Mouse (Mus musculus) MEL (cell line): ENCODE results near the gene P3h4. TPM values are rescaled to one million over a fixed set of nuclear protein-coding genes. Genes with fewer than 3 reads are reported as not detected.

ENCODE experiments used
- DNase-seq: peaks from one replicate; pipeline ENCODE4 v3.0.0; 2011; ENCODE audit warnings: low read depth, low spot score
- H3K27ac ChIP-seq: 2 replicates; pipeline ENCODE4 v1.5.1; 2012; ENCODE audit warnings: low read depth, mild to moderate bottlenecking, control low read depth, low read length, moderate library complexity; ENCODE audit not compliant: control insufficient read depth
- H3K27me3 ChIP-seq, 2 experiments: fragments of 150-350 bp in 1 of 2; sonication (generic) in 1 of 2; 2 replicates each; pipeline ENCODE4 v1.6.1; 2012; ENCODE audit warnings: low read length in 2 of 2, mild to moderate bottlenecking in 2 of 2, improper control_type of control experiment in 1 of 2, moderate library complexity in 1 of 2; ENCODE audit not compliant: insufficient read depth in 2 of 2, control insufficient read depth in 1 of 2
- H3K36me3 ChIP-seq, 2 experiments: 2 replicates each; pipeline ENCODE4 v1.6.1; 2012 to 2014; ENCODE audit warnings: low read length in 2 of 2, improper control_type of control experiment in 1 of 2, inconsistent platforms in 1 of 2, mild to moderate bottlenecking in 1 of 2; ENCODE audit not compliant: insufficient read depth in 2 of 2, control insufficient read depth in 1 of 2
- H3K4me1 ChIP-seq, 2 experiments: fragments of 150-350 bp in 1 of 2; sonication (generic) in 1 of 2; 2 replicates each; pipeline ENCODE4 v1.6.1; 2012; ENCODE audit warnings: low read length in 2 of 2, improper control_type of control experiment in 1 of 2, mild to moderate bottlenecking in 1 of 2; ENCODE audit not compliant: insufficient read depth in 2 of 2, control insufficient read depth in 1 of 2
- H3K4me3 ChIP-seq, 2 experiments: fragments of 150-350 bp in 1 of 2; sonication (generic) in 1 of 2; 2 replicates each; pipeline ENCODE4 v1.5.1; 2012; ENCODE audit warnings: low read depth in 2 of 2, low read length in 2 of 2, mild to moderate bottlenecking in 2 of 2, moderate library complexity in 2 of 2, control low read depth in 1 of 2, improper control_type of control experiment in 1 of 2; ENCODE audit not compliant: control insufficient read depth in 1 of 2, insufficient read depth in 1 of 2
- H3K79me2 ChIP-seq: 2 replicates; pipeline ENCODE4 v1.6.1; 2012; ENCODE audit warnings: mild to moderate bottlenecking, low read length, moderate library complexity; ENCODE audit not compliant: control insufficient read depth, poor library complexity, insufficient read depth
- H3K9ac ChIP-seq: 2 replicates; pipeline ENCODE4 v1.6.1; 2012; ENCODE audit warnings: low read depth, mild to moderate bottlenecking, control low read depth, low read length, moderate library complexity; ENCODE audit not compliant: control insufficient read depth, poor library complexity, severe bottlenecking
- H3K9me3 ChIP-seq: fragments of 150-350 bp; sonication (generic); replicated peaks from 2 replicates; pipeline ENCODE4 v1.6.1; 2012; ENCODE audit warnings: mild to moderate bottlenecking, low read length, improper control_type of control experiment, moderate library complexity; ENCODE audit not compliant: insufficient read depth
- BHLHE40 ChIP-seq: IDR thresholded peaks from 2 replicates; pipeline ENCODE4 v1.6.1; 2012; ENCODE audit warnings: low read depth, mild to moderate bottlenecking, inconsistent platforms, low read length, improper control_type of control experiment, borderline replicate concordance
- CHD1 ChIP-seq: IDR thresholded peaks from 2 replicates; pipeline ENCODE4 v1.6.1; 2012; ENCODE audit warnings: low read depth, mild to moderate bottlenecking, inconsistent platforms, low read length, improper control_type of control experiment
- CHD2 ChIP-seq: IDR thresholded peaks from 2 replicates; pipeline ENCODE4 v1.6.1; 2011; ENCODE audit warnings: low read length, improper control_type of control experiment
- CTCF ChIP-seq, 3 experiments: IDR thresholded peaks in 2 of 3; conservative IDR thresholded peaks in 1 of 3; 2 replicates each; pipeline ENCODE4 v1.5.1; 2011 to 2012; ENCODE audit warnings: low read length in 3 of 3, low read depth in 2 of 3, mild to moderate bottlenecking in 2 of 3, improper control_type of control experiment in 1 of 3, inconsistent platforms in 1 of 3, mixed read lengths in 1 of 3, moderate library complexity in 1 of 3; ENCODE audit not compliant: control insufficient read depth in 1 of 3, insufficient read depth in 1 of 3, poor library complexity in 1 of 3, severe bottlenecking in 1 of 3
- E2F4 ChIP-seq: IDR thresholded peaks from 2 replicates; pipeline ENCODE4 v1.6.1; 2011; ENCODE audit warnings: low read depth, low read length, improper control_type of control experiment, borderline replicate concordance
- ELF1 ChIP-seq: IDR thresholded peaks from 2 replicates; pipeline ENCODE4 v1.6.1; 2014; ENCODE audit warnings: low read depth, mild to moderate bottlenecking, inconsistent platforms, low read length, improper control_type of control experiment, moderate library complexity
- ETS1 ChIP-seq: IDR thresholded peaks from 2 replicates; pipeline ENCODE4 v1.6.1; 2012; ENCODE audit warnings: low read depth, mild to moderate bottlenecking, inconsistent platforms, low read length, improper control_type of control experiment, moderate library complexity
- GABPA ChIP-seq: IDR thresholded peaks from 2 replicates; pipeline ENCODE4 v1.6.1; 2012; ENCODE audit warnings: low read depth, mild to moderate bottlenecking, inconsistent platforms, low read length, improper control_type of control experiment, moderate library complexity
- GATA1 ChIP-seq: IDR thresholded peaks from 2 replicates; pipeline ENCODE4 v1.6.1; 2011; ENCODE audit warnings: low read depth, low read length, improper control_type of control experiment
- HCFC1 ChIP-seq: IDR thresholded peaks from 2 replicates; pipeline ENCODE4 v1.6.1; 2012; ENCODE audit warnings: low read depth, mild to moderate bottlenecking, inconsistent platforms, low read length, improper control_type of control experiment, moderate library complexity
- KAT2A ChIP-seq: conservative IDR thresholded peaks from 2 replicates; pipeline ENCODE4 v1.6.1; 2012; ENCODE audit warnings: low read depth, low read length, improper control_type of control experiment, inconsistent platforms
- MAFK ChIP-seq: IDR thresholded peaks from 2 replicates; pipeline ENCODE4 v1.6.1; 2011; ENCODE audit warnings: low read depth, mild to moderate bottlenecking, low read length, improper control_type of control experiment, borderline replicate concordance
- MEF2A ChIP-seq: IDR thresholded peaks from 2 replicates; pipeline ENCODE4 v1.6.1; 2014; ENCODE audit warnings: low read depth, mild to moderate bottlenecking, inconsistent platforms, low read length, improper control_type of control experiment; ENCODE audit not compliant: poor library complexity, insufficient replicate concordance, severe bottlenecking; ENCODE audit errors: extremely low read depth
- MXI1 ChIP-seq: IDR thresholded peaks from 2 replicates; pipeline ENCODE4 v1.6.1; 2011; ENCODE audit warnings: mild to moderate bottlenecking, low read depth, low read length, improper control_type of control experiment
- MYB ChIP-seq: IDR thresholded peaks from 2 replicates; pipeline ENCODE4 v1.6.1; 2011; ENCODE audit warnings: mild to moderate bottlenecking, low read depth, low read length, improper control_type of control experiment
- NELFE ChIP-seq: IDR thresholded peaks from 2 replicates; pipeline ENCODE4 v1.6.1; 2011; ENCODE audit warnings: low read depth, low read length, improper control_type of control experiment
- POLR2A ChIP-seq, 2 experiments: IDR thresholded peaks; 2 replicates each; pipeline ENCODE4 v1.6.1; 2011 to 2012; ENCODE audit warnings: low read length in 2 of 2, mild to moderate bottlenecking in 2 of 2, control low read depth in 1 of 2, improper control_type of control experiment in 1 of 2, low read depth in 1 of 2, moderate library complexity in 1 of 2; ENCODE audit not compliant: control insufficient read depth in 1 of 2, insufficient read depth in 1 of 2, poor library complexity in 1 of 2
- POLR2AphosphoS5 ChIP-seq: IDR thresholded peaks from 2 replicates; pipeline ENCODE4 v1.6.1; 2012; ENCODE audit warnings: low read depth, borderline replicate concordance, mild to moderate bottlenecking, inconsistent platforms, low read length, moderate library complexity, mixed read lengths
- RAD21 ChIP-seq: IDR thresholded peaks from 2 replicates; pipeline ENCODE4 v1.6.1; 2011; ENCODE audit warnings: mild to moderate bottlenecking, low read depth, low read length, improper control_type of control experiment
- RCOR1 ChIP-seq: IDR thresholded peaks from 2 replicates; pipeline ENCODE4 v1.6.1; 2012; ENCODE audit warnings: low read depth, mild to moderate bottlenecking, inconsistent platforms, low read length, improper control_type of control experiment
- SIN3A ChIP-seq: IDR thresholded peaks from 2 replicates; pipeline ENCODE4 v1.6.1; 2012; ENCODE audit warnings: low read length, improper control_type of control experiment, inconsistent platforms
- SMC3 ChIP-seq: IDR thresholded peaks from 2 replicates; pipeline ENCODE4 v1.6.1; 2011; ENCODE audit warnings: low read depth, low read length, improper control_type of control experiment
- TAL1 ChIP-seq: IDR thresholded peaks from 2 replicates; pipeline ENCODE4 v1.6.1; 2012; ENCODE audit warnings: mild to moderate bottlenecking, inconsistent platforms, low read length, moderate library complexity, mixed read lengths
- UBTF ChIP-seq: IDR thresholded peaks from 2 replicates; pipeline ENCODE4 v1.6.1; 2012; ENCODE audit warnings: low read depth, mild to moderate bottlenecking, inconsistent platforms, low read length, improper control_type of control experiment, moderate library complexity, borderline replicate concordance; ENCODE audit not compliant: insufficient read depth
- USF1 ChIP-seq: IDR thresholded peaks from 2 replicates; pipeline ENCODE4 v1.6.1; 2014; ENCODE audit warnings: low read depth, mild to moderate bottlenecking, inconsistent platforms, low read length, improper control_type of control experiment, moderate library complexity
- USF2 ChIP-seq, 2 experiments: IDR thresholded peaks; 2 replicates each; pipeline ENCODE4 v1.6.1; 2011 to 2012; ENCODE audit warnings: improper control_type of control experiment in 2 of 2, low read length in 2 of 2, borderline replicate concordance in 1 of 2, inconsistent platforms in 1 of 2, low read depth in 1 of 2, mild to moderate bottlenecking in 1 of 2; ENCODE audit not compliant: insufficient read depth in 1 of 2
- ZC3H11A ChIP-seq: IDR thresholded peaks from 2 replicates; pipeline ENCODE4 v1.6.1; 2012; ENCODE audit warnings: low read depth, mild to moderate bottlenecking, inconsistent platforms, low read length, improper control_type of control experiment
- ZKSCAN1 ChIP-seq: IDR thresholded peaks from 2 replicates; pipeline ENCODE4 v1.6.1; 2012; ENCODE audit warnings: low read depth, mild to moderate bottlenecking, inconsistent platforms, low read length, improper control_type of control experiment, moderate library complexity
- ZMIZ1 ChIP-seq: IDR thresholded peaks from 2 replicates; pipeline ENCODE4 v1.6.1; 2012; ENCODE audit warnings: low read depth, mild to moderate bottlenecking, inconsistent platforms, low read length, improper control_type of control experiment, moderate library complexity
- polyA plus RNA-seq, 2 experiments: library from polyadenylated mRNA; stranded (reverse) in 1 of 2; unstranded in 1 of 2; fragments of >175 nt in 1 of 2; fragments of >200 nt in 1 of 2; gene quantifications; 2 replicates each; pipeline versions ENCODE4 v1.2.1 to v1.2.4; 2012; ENCODE audit warnings: low replicate concordance in 2 of 2, low read depth in 1 of 2; ENCODE audit not compliant: insufficient read length in 2 of 2, insufficient read depth in 1 of 2, missing spikeins in 1 of 2
- total RNA-seq: library from RNA; depleted of rRNA; stranded (reverse); fragments of 300-350 nt; gene quantifications from 2 replicates; pipeline ENCODE4 v1.2.3, GENCODE M21; 2012

Gene P3h4
- total and polyA plus RNA-seq, 3 experiments = 0.88 TPM; not detected in 2

DNA sequence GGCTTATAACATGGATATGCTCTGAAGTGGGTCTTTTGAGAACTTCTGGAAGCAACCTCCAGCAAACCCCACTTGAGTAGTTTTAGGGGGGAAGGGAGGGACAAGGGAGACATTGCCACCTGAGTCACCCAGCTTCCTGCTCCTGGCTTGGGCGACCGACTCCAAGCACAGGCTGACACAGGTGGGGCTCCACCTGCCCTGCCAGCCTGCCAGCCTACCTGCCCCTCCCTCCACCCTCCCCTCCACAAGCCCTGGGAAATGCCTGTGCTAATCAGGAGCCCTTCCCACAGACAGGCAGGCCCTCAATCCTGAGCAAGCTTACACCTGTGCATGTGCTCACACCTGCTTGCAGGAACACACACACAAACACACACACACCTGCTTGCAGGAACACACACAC is 12.0 kb downstream of the P3h4 start:
- peaks cover 0 to 27% of the 10 kb centered on the region in 2 experiments; a peak in 2 of 4 replicates for H3K36me3 ChIP-seq
- H3K9ac ChIP-seq = no peak overlapping the region
- H3K27me3 ChIP-seq = no peaks in the 10 kb centered on the region
- H3K4me3 ChIP-seq = peak overlapping the region in 1 of 2 experiments; percentile 15; a peak in 2 of 4 replicates
- no peaks in the 10 kb centered on the region for H3K79me2 ChIP-seq
- peaks cover 20 to 48% of the 10 kb centered on the region in 2 experiments for H3K4me1 ChIP-seq
- no peak overlapping the region for H3K27ac ChIP-seq
- DNase-seq = no peak
- TF ChIP-seq KAT2A (no peak), RAD21 (no peak), MEF2A (no peak), POLR2A (IDR thresholded peaks at IDR 0.05; ENCODE audit: control insufficient read depth in 1 of 2, insufficient read depth in 1 of 2, low read depth in 1 of 2, low read length in 2 of 2, poor library complexity in 1 of 2) (no peak), CHD1 (no peak), MYB (no peak), POLR2AphosphoS5 (no peak), ETS1 (no peak), UBTF (no peak), USF2 (IDR thresholded peaks at IDR 0.05; ENCODE audit: borderline replicate concordance in 1 of 2, insufficient read depth in 1 of 2, low read depth in 1 of 2, low read length in 2 of 2) (no peak)
- H3K9me3 ChIP-seq = no peaks in the 10 kb centered on the region

DNA sequence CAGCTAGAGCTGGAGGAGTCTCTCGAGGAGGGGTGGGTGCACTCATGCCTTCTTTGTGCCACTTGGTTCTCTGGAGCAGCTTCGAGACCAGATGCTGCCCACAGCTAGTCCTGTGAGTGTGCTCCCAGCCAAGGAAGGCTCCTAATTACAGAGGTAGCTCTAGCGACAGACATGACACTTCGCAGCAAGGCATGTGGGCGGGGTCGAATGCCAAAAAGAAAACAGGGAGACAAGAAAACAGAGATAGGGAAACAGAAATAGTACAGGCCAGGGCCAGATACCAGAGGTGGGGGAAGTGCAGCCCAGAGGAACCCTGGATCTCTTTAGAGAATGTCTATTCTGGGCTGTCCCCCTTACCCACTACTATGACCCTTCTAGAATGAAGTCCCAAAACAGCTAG is 12.4 kb downstream of the P3h4 start:
- H3K79me2 ChIP-seq = no peaks in the 10 kb centered on the region
- H3K4me1 ChIP-seq = peaks cover 20 to 48% of the 10 kb centered on the region in 2 experiments
- H3K27me3 ChIP-seq = no peaks in the 10 kb centered on the region
- peak; percentile 75 for DNase-seq
- peak overlapping the region; percentile 15 to 26 for H3K4me3 ChIP-seq
- no peak overlapping the region for H3K27ac ChIP-seq
- H3K36me3 ChIP-seq = peaks cover 0 to 27% of the 10 kb centered on the region in 2 experiments; a peak in 2 of 4 replicates
- no peaks in the 10 kb centered on the region for H3K9me3 ChIP-seq
- peak overlapping the region; percentile 28 for H3K9ac ChIP-seq
- TF ChIP-seq MXI1 (peak; percentile 96), CHD2 (peak; percentile 37; the same call in 1 of the 2 replicates), E2F4 (no peak), MYB (no peak), KAT2A (no peak), SIN3A (peak; percentile 91), RCOR1 (no peak), HCFC1 (no peak), ZMIZ1 (no peak), GATA1 (peak; percentile 67), ETS1 (peak; percentile 50; the same call in 1 of the 2 replicates), CTCF (IDR thresholded peaks at IDR 0.05 in 2 of 3, conservative IDR thresholded peaks at IDR 0.05 in 1 of 3; ENCODE audit: control insufficient read depth in 1 of 3, insufficient read depth in 1 of 3, low read depth in 2 of 3, low read length in 3 of 3, poor library complexity in 1 of 3, severe bottlenecking in 1 of 3) (no peak), GABPA (no peak), USF1 (no peak), TAL1 (no peak), NELFE (no peak), SMC3 (no peak), CHD1 (no peak), USF2 (IDR thresholded peaks at IDR 0.05; ENCODE audit: borderline replicate concordance in 1 of 2, insufficient read depth in 1 of 2, low read depth in 1 of 2, low read length in 2 of 2) (no peak), ZKSCAN1 (no peak), POLR2A (IDR thresholded peaks at IDR 0.05; ENCODE audit: control insufficient read depth in 1 of 2, insufficient read depth in 1 of 2, low read depth in 1 of 2, low read length in 2 of 2, poor library complexity in 1 of 2) (0 out of 4 replicates have a peak, but pooled peaks of 1 of the 2 experiments have one; percentile 37), RAD21 (no peak), ZC3H11A (no peak), ELF1 (no peak), MAFK (no peak), BHLHE40 (0 out of 2 replicates have a peak, but pooled peaks have one; percentile 18)
